Mouse (Mus musculus) C2C12 (cell line): ENCODE measurements around the gene Wap. TPM values are rescaled to one million over a fixed set of nuclear protein-coding genes. Genes with fewer than 3 reads are reported as not detected.

Source experiments
- H3K27me3 ChIP-seq: one replicate; pipeline ENCODE4 v1.6.1; 2011; ENCODE audit not compliant: control insufficient read depth, insufficient read depth, insufficient read length
- H3K36me3 ChIP-seq: one replicate; pipeline ENCODE4 v1.6.1; 2011; ENCODE audit not compliant: control insufficient read depth, insufficient read depth
- H3K4me3 ChIP-seq: one replicate; pipeline ENCODE4 v1.5.1; 2011; ENCODE audit warnings: mild to moderate bottlenecking, control low read depth; ENCODE audit not compliant: poor library complexity, insufficient read depth, severe bottlenecking
- H3K79me2 ChIP-seq: one replicate; pipeline ENCODE4 v1.6.1; 2011; ENCODE audit not compliant: control insufficient read depth, insufficient read depth
- H3K79me3 ChIP-seq: one replicate; pipeline ENCODE4 v1.6.1; 2011; ENCODE audit warnings: low read depth, control low read depth
- H3ac ChIP-seq: one replicate; pipeline ENCODE3; 2011; ENCODE audit warnings: low read depth; ENCODE audit not compliant: control insufficient read depth, insufficient read length
- CEBPB ChIP-seq: IDR thresholded peaks from one replicate; pipeline ENCODE4 v1.6.1; 2011; ENCODE audit warnings: low read depth, mild to moderate bottlenecking, control low read depth, moderate library complexity
- CTCF ChIP-seq: IDR thresholded peaks from one replicate; pipeline ENCODE4 v1.5.1; 2011; ENCODE audit not compliant: control insufficient read depth, insufficient read depth, insufficient read length
- FOSL1 ChIP-seq: IDR thresholded peaks from one replicate; pipeline ENCODE4 v1.8.0; 2011; ENCODE audit warnings: mild to moderate bottlenecking, low read length; ENCODE audit not compliant: poor library complexity, insufficient read depth, severe bottlenecking
- MAX ChIP-seq: IDR thresholded peaks from one replicate; pipeline ENCODE4 v1.6.1; 2011; ENCODE audit warnings: mild to moderate bottlenecking, control low read depth
- MYOD1 ChIP-seq: IDR thresholded peaks from one replicate; pipeline ENCODE4 v1.6.1; 2011; ENCODE audit warnings: low read depth; ENCODE audit not compliant: control insufficient read depth, insufficient read length
- MYOG ChIP-seq: IDR thresholded peaks from one replicate; pipeline ENCODE4 v1.6.1; 2011; ENCODE audit not compliant: control insufficient read depth, insufficient read length; ENCODE audit errors: extremely low read depth
- USF1 ChIP-seq: IDR thresholded peaks from one replicate; pipeline ENCODE4 v1.6.1; 2011; ENCODE audit warnings: low read depth, mild to moderate bottlenecking, control low read depth, moderate library complexity
- polyA plus RNA-seq: library from polyadenylated mRNA; unstranded; fragments of >200 nt; fragmentation: generic; extraction: Trizol; gene quantifications from one replicate; pipeline ENCODE4 v1.2.1, GENCODE M21; 2012; ENCODE audit warnings: missing spikeins

Gene Wap
- polyA plus RNA-seq, 1 experiment = not detected

DNA sequence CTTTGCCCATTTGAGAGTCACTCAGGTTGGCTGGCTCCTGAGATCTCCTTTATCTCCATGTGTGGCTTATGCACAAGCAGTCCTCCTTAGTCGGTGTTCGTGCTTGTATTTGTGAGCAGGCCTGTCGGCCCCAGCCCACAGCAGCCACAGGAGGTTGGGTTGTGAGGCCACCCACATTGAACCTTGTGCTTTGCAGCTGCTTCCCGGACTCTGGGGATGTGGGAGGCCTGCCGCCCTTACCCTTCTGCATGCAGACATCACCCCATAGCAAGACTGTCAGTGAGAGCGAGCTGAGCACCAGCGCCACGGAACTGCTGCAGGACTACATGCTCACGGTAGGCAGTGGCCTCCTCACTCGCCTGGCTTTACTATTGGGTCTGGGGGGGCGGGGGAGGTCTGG, 45.0 kb downstream of the Wap start:
- Histone ChIP-seq H3K36me3 (peaks cover 78% of the 10 kb centered on the region), H3K27me3 (no peaks in the 10 kb centered on the region), H3K4me3 (no peak overlapping the region), H3ac (no peak overlapping the region), H3K79me3 (no peaks in the 10 kb centered on the region), H3K79me2 (no peaks in the 10 kb centered on the region)
- TF ChIP-seq MYOD1 (no peak), CTCF (no peak), FOSL1 (no peak), MYOG (no peak), MAX (no peak), USF1 (no peak), CEBPB (no peak)

DNA sequence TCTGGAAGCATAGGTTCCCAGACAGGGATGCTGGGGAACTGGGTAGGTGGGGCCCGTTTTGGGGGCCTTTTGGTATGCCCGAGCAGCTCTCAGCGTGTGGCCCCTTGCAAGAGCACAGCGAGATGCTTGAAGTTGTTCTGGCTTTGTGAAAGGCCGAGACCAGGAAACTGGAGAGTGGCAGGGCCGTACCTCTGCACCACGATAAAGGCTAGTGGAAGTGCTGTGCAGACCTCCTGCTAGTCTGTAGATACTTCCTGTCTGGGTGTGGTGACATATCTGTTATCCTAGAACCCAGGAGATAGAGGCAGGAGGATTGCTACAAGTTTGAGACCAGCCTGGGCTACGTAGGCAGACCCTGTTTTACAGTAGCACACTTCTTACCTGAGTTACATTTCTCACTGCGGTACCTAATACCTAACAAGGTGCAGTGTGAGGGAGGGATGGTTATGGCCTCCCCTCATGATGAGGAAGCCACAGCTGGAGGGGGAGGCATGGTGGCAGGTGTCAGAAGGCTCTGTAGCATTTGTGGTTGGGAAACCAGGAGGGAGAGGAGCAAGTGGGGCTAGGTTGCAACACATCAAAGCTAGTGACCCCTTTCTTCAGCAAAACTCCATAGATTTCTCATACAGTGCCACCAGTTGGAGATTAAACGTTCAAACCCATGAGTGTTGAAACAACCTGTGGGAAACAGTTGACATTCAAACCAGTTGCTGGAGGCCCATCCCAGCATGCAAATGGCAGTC, 47.3 kb downstream of the Wap start:
- TF ChIP-seq MYOG (no peak), FOSL1 (no peak), MAX (no peak), MYOD1 (no peak), USF1 (no peak), CEBPB (no peak), CTCF (no peak)
- Histone ChIP-seq H3K36me3 (peaks cover 86% of the 10 kb centered on the region), H3K27me3 (no peaks in the 10 kb centered on the region)

GRCm38 (mm10) chr11:6589838-6590237, 48.6 kb downstream of the Wap start:
- Histone ChIP-seq H3K4me3 (no peak overlapping the region), H3K36me3 (peaks cover 87% of the 10 kb centered on the region), H3K79me3 (no peaks in the 10 kb centered on the region), H3ac (no peak overlapping the region), H3K27me3 (no peaks in the 10 kb centered on the region), H3K79me2 (no peaks in the 10 kb centered on the region)
- no peak for TF ChIP-seq FOSL1
- no peak for TF ChIP-seq MAX
- no peak for TF ChIP-seq MYOG
- TF ChIP-seq MYOD1 = no peak
- no peak for TF ChIP-seq USF1
- TF ChIP-seq CEBPB = no peak
- no peak for TF ChIP-seq CTCF

More for the DNA sequence above, 47.3 kb downstream of the Wap start:
- H3K79me3 ChIP-seq = no peaks in the 10 kb centered on the region
- no peaks in the 10 kb centered on the region for H3K79me2 ChIP-seq
- H3K4me3 ChIP-seq = no peak overlapping the region
- H3ac ChIP-seq = no peak overlapping the region

DNA sequence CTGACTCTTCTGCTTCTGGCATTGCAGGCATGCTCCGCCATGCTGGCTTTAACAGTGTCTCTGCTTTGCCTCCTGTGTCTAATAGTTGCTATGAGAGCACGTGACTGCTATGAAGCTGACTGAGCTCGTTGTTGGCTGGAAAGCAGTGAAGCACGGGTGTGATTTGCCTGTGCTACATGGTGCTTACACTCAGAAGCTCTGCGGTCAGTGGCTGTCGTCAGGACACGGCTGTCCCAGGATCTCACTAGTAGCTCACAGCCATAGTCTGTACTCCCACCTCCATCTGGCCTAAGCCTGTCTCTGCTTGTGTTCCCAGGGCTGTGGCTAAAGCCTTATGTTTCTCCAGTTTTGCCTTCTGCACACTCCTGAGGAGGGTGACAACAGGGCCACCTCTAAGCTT, 50.1 kb downstream of the Wap start:
- Histone ChIP-seq H3K36me3 (peaks cover 80% of the 10 kb centered on the region), H3K27me3 (no peaks in the 10 kb centered on the region), H3K4me3 (no peak overlapping the region), H3ac (no peak overlapping the region), H3K79me3 (no peaks in the 10 kb centered on the region), H3K79me2 (peaks cover 1% of the 10 kb centered on the region)
- TF ChIP-seq MYOG (no peak), USF1 (no peak), CTCF (no peak), MAX (no peak), MYOD1 (no peak), CEBPB (no peak), FOSL1 (no peak)

GRCm38 (mm10) chr11:6587249-6587940, 51.0 kb downstream of the Wap start:
- Histone ChIP-seq H3ac (no peak overlapping the region), H3K27me3 (no peaks in the 10 kb centered on the region), H3K36me3 (peaks cover 76% of the 10 kb centered on the region), H3K79me2 (peaks cover 10% of the 10 kb centered on the region), H3K79me3 (peaks cover 2% of the 10 kb centered on the region), H3K4me3 (no peak overlapping the region)
- TF ChIP-seq USF1 (no peak), FOSL1 (no peak), CEBPB (no peak), MYOD1 (no peak), CTCF (no peak), MYOG (no peak), MAX (no peak)

GRCm38 (mm10) chr11:6586660-6587059, 51.8 kb downstream of the Wap start:
- no peak for TF ChIP-seq CEBPB
- TF ChIP-seq MAX = no peak
- no peak for TF ChIP-seq CTCF
- no peak for TF ChIP-seq FOSL1
- TF ChIP-seq MYOG = no peak
- no peak for TF ChIP-seq USF1
- TF ChIP-seq MYOD1 = no peak
- Histone ChIP-seq H3K36me3 (peaks cover 75% of the 10 kb centered on the region), H3K4me3 (no peak overlapping the region), H3K79me2 (peaks cover 16% of the 10 kb centered on the region), H3ac (no peak overlapping the region), H3K27me3 (no peaks in the 10 kb centered on the region), H3K79me3 (peaks cover 3% of the 10 kb centered on the region)
